Mouse (Mus musculus) ES-E14 (cell line): ENCODE data around the gene Olfr910.

ENCODE experiments used
- CHD2 ChIP-seq: IDR thresholded peaks from 2 replicates; pipeline ENCODE4 v1.6.1; 2014; ENCODE audit warnings: mild to moderate bottlenecking, low read depth, low read length, inconsistent platforms
- MAFK ChIP-seq: IDR thresholded peaks from 2 replicates; pipeline ENCODE4 v1.6.1; 2014; ENCODE audit warnings: mild to moderate bottlenecking, low read depth, low read length, inconsistent platforms; ENCODE audit not compliant: insufficient read depth
- ZNF384 ChIP-seq: IDR thresholded peaks from 2 replicates; pipeline ENCODE4 v1.6.1; 2012; ENCODE audit warnings: low read depth, low read length, inconsistent platforms

- TF ChIP-seq ZNF384 = no peak
- TF ChIP-seq MAFK = no peak
- TF ChIP-seq CHD2 = no peak
These were observed 25.3 kb upstream of the Olfr910 start for GRCm38 (mm10) chr9:38512353-38512752.
